Mouse (Mus musculus) forebrain, postnatal 0 days (tissue): Measurements from ENCODE around the gene Tmem255a. TPM values are rescaled to one million over a fixed set of nuclear protein-coding genes. Genes with fewer than 3 reads are reported as not detected.

Experiments used
- ATAC-seq: fragments of 200-750 bp; cut with Nextera tagmentation; 2 replicates; pipeline ENCODE4 v1.8.0; 2017; ENCODE audit warnings: mild to moderate bottlenecking, moderate library complexity
- DNase-seq: peaks from one replicate; pipeline ENCODE4 v3.0.0-alpha.2; 2015
- H3K27ac ChIP-seq: fragments of 300-500 bp; sonication (generic); 2 replicates; pipeline ENCODE4 v1.5.1; 2014; ENCODE audit warnings: low read depth, mild to moderate bottlenecking, antibody characterized with exemption, low read length, moderate library complexity, mixed read lengths
- H3K27me3 ChIP-seq: fragments of 300-500 bp; sonication (generic); 2 replicates; pipeline ENCODE4 v1.6.1; 2014; ENCODE audit warnings: mild to moderate bottlenecking, low read length, mixed read lengths; ENCODE audit not compliant: insufficient read depth
- H3K36me3 ChIP-seq: fragments of 300-500 bp; sonication (generic); 2 replicates; pipeline ENCODE4 v1.6.1; 2014; ENCODE audit warnings: mild to moderate bottlenecking, moderate library complexity; ENCODE audit not compliant: insufficient read depth
- H3K4me1 ChIP-seq: fragments of 300-500 bp; sonication (generic); 2 replicates; pipeline ENCODE4 v1.6.1; 2014; ENCODE audit warnings: antibody characterized with exemption; ENCODE audit not compliant: insufficient read depth
- H3K4me2 ChIP-seq: fragments of 300-500 bp; sonication (generic); 2 replicates; pipeline ENCODE4 v1.6.1; 2014; ENCODE audit warnings: low read depth, mild to moderate bottlenecking, moderate library complexity
- H3K4me3 ChIP-seq: fragments of 300-500 bp; sonication (generic); 2 replicates; pipeline ENCODE4 v1.5.1; 2014; ENCODE audit warnings: low read depth, low read length, mixed read lengths
- H3K9ac ChIP-seq: fragments of 300-500 bp; sonication (generic); 2 replicates; pipeline ENCODE4 v1.6.1; 2014; ENCODE audit warnings: mild to moderate bottlenecking
- H3K9me3 ChIP-seq: fragments of 300-500 bp; sonication (generic); 2 replicates; pipeline ENCODE4 v1.6.1; 2016; ENCODE audit warnings: low read length
- CTCF ChIP-seq: sonication (generic); IDR thresholded peaks from 2 replicates; pipeline ENCODE4 v1.5.1; 2016; ENCODE audit warnings: antibody characterized with exemption, control low read depth, low read depth
- WGBS: fragments of 180-500 bp; shearing (Covaris S2); extraction: QIAGEN DNeasy Blood & Tissue Kit; methylation state at CpG from one replicate; pipeline ENCODE4 v1.1.7; 2014; 5-methylcytosine and 5-hydroxymethylcytosine counted together
- polyA plus RNA-seq: library from polyadenylated mRNA; unstranded; fragments of >200 nt; fragmentation: Nextera tagmentation; extraction: Ambion mirVana; gene quantifications from 2 replicates; pipeline ENCODE4 v1.2.1, GENCODE M21; 2015
- total RNA-seq: library from RNA; depleted of rRNA; stranded (reverse); fragments of >200 nt; gene quantifications from 2 replicates; pipeline ENCODE4 v1.2.3, GENCODE M21; 2014; rRNA removed

Tmem255a gene
- total RNA-seq (12.1 and 20.7 TPM in 2 replicates), polyA plus RNA-seq (13.0 and 17.5 TPM in 2 replicates)

GRCm38 (mm10) chrX:38251851-38252571 is at the start of gene Tmem255a:
Gene Tmem255a (minus strand): TSS chrX:38252439.
- no peak within 1 kb of the TSS for H3K27ac ChIP-seq
- peak within 1 kb of the TSS; percentile 69 for H3K4me2 ChIP-seq
- ATAC-seq (peak; percentile 83), DNase-seq (peak; percentile 40)
- 31% methylated on average over 26 of the region's 27 CpGs for WGBS
- no peak for TF ChIP-seq CTCF
- H3K9ac ChIP-seq = 0 out of 2 replicates have a peak within 1 kb of the TSS, but pooled peaks have one; percentile 6
- H3K36me3 ChIP-seq = no peaks in the 10 kb centered on the region
- H3K4me3 ChIP-seq = peak within 1 kb of the TSS; percentile 36
- no peaks in the 10 kb centered on the region for H3K9me3 ChIP-seq
- H3K4me1 ChIP-seq = no peaks in the 10 kb centered on the region
- no peaks in the 10 kb centered on the region for H3K27me3 ChIP-seq

- no peak; the same call in 1 of the 2 replicates for TF ChIP-seq CTCF
- no peak for DNase-seq
Measured at GRCm38 (mm10) chrX:38259610-38260009, 7.4 kb upstream of the Tmem255a start.

GRCm38 (mm10) chrX:38250352-38250950 is 1.8 kb downstream of the Tmem255a start:
- Histone ChIP-seq H3K9ac (no peak overlapping the region), H3K4me3 (peak overlapping the region; percentile 36), H3K27ac (no peak overlapping the region), H3K27me3 (no peaks in the 10 kb centered on the region), H3K9me3 (no peaks in the 10 kb centered on the region), H3K36me3 (no peaks in the 10 kb centered on the region), H3K4me1 (no peaks in the 10 kb centered on the region), H3K4me2 (peak overlapping the region; percentile 69)
- WGBS = 32% methylated on average over 18 of the region's 18 CpGs
- ATAC-seq = peak; percentile 62
- TF ChIP-seq CTCF = peak; percentile 27; the same call in 1 of the 2 replicates
- peak; percentile 6 for DNase-seq

More at GRCm38 (mm10) chrX:38259610-38260009, 7.4 kb upstream of the Tmem255a start:
- no peaks in the 10 kb centered on the region for H3K9me3 ChIP-seq
- H3K4me2 ChIP-seq = no peak overlapping the region
- WGBS = 39% methylated on average over 2 of the region's 2 CpGs
- no peak overlapping the region for H3K4me3 ChIP-seq
- no peak overlapping the region for H3K9ac ChIP-seq
- H3K4me1 ChIP-seq = no peaks in the 10 kb centered on the region
- H3K36me3 ChIP-seq = no peaks in the 10 kb centered on the region
- H3K27me3 ChIP-seq = no peaks in the 10 kb centered on the region
- H3K27ac ChIP-seq = no peak overlapping the region
- no peak for ATAC-seq

GRCm38 (mm10) chrX:38249640-38250351 is 2.4 kb downstream of the Tmem255a start:
- whole genome bisulfite sequencing = 34% methylated on average over 16 of the region's 16 CpGs
- H3K4me1 ChIP-seq = no peaks in the 10 kb centered on the region
- ATAC-seq = peak; percentile 47
- no peak overlapping the region for H3K27ac ChIP-seq
- H3K27me3 ChIP-seq = no peaks in the 10 kb centered on the region
- no peak overlapping the region for H3K4me3 ChIP-seq
- peak overlapping the region; percentile 69 for H3K4me2 ChIP-seq
- DNase-seq = peak; percentile 72
- TF ChIP-seq CTCF = peak; percentile 73
- no peaks in the 10 kb centered on the region for H3K36me3 ChIP-seq
- H3K9me3 ChIP-seq = no peaks in the 10 kb centered on the region
- H3K9ac ChIP-seq = no peak overlapping the region

- Histone ChIP-seq H3K9me3 (no peaks in the 10 kb centered on the region), H3K36me3 (no peaks in the 10 kb centered on the region), H3K27me3 (no peaks in the 10 kb centered on the region), H3K4me1 (no peaks in the 10 kb centered on the region), H3K4me2 (no peak overlapping the region), H3K4me3 (no peak overlapping the region), H3K27ac (no peak overlapping the region), H3K9ac (no peak overlapping the region)
- 42% methylated on average over 5 of the region's 5 CpGs for WGBS
- DNase-seq = no peak
- ATAC-seq = no peak
- TF ChIP-seq CTCF = no peak
Measured at GRCm38 (mm10) chrX:38247601-38248000, 4.6 kb downstream of the Tmem255a start.

GRCm38 (mm10) chrX:38247108-38247507 is 5.1 kb downstream of the Tmem255a start:
- Histone ChIP-seq H3K36me3 (no peaks in the 10 kb centered on the region), H3K4me1 (no peaks in the 10 kb centered on the region), H3K27me3 (no peaks in the 10 kb centered on the region), H3K9me3 (no peaks in the 10 kb centered on the region), H3K9ac (no peak overlapping the region), H3K27ac (no peak overlapping the region), H3K4me2 (no peak overlapping the region), H3K4me3 (no peak overlapping the region)
- TF ChIP-seq CTCF = no peak
- WGBS = 58% methylated on average over 6 of the region's 6 CpGs
- ATAC-seq (no peak), DNase-seq (no peak)
